Mouse (Mus musculus): ENCODE results near the gene Gm2310.
A peak's percentile ranks its signal among the peaks of the same experiment; 100 is the strongest.
"Not testable (repeated sequence)": the region's sequence is repeated elsewhere in the genome, so short reads cannot be mapped to it uniquely, and the experiment has no call there.

Gm2310 gene

GRCm38 (mm10) chr15:8519853-8520252, at the start of gene Gm2310:
TSS of gene Gm2310 (minus strand) at chr15:8519953.
- DNase-seq (ENCODE audit: low spot score in 2 of 2), result not testable (repeated sequence)

- DNase-seq (ENCODE audit: low spot score in 2 of 2), result peak; percentile 39 to 81
These were observed 49.1 kb upstream of the Gm2310 start for GRCm38 (mm10) chr15:8568645-8569528.

- DNase-seq (ENCODE audit: low spot score in 2 of 2), result peak in 1 of 2 experiments; percentile 28
These were observed 48.5 kb upstream of the Gm2310 start for GRCm38 (mm10) chr15:8568286-8568644.

- no peak for DNase-seq (ENCODE audit: low spot score in 2 of 2)
These were observed 45.7 kb upstream of the Gm2310 start for GRCm38 (mm10) chr15:8565416-8565815.

GRCm38 (mm10) chr15:8564331-8564730, 44.6 kb upstream of the Gm2310 start:
- DNase-seq (ENCODE audit: low spot score in 2 of 2), result no peak

- DNase-seq (ENCODE audit: low spot score in 2 of 2), result no peak
These were observed 43.9 kb upstream of the Gm2310 start for GRCm38 (mm10) chr15:8563423-8564194.

GRCm38 (mm10) chr15:8562776-8563175, 43.0 kb upstream of the Gm2310 start:
- no peak for DNase-seq (ENCODE audit: low spot score in 2 of 2)

GRCm38 (mm10) chr15:8531201-8531600, 11.4 kb upstream of the Gm2310 start:
- no peak for DNase-seq (ENCODE audit: low spot score in 2 of 2)

- no peak for DNase-seq (ENCODE audit: low spot score in 2 of 2)
These were observed 6.8 kb downstream of the Gm2310 start for GRCm38 (mm10) chr15:8512957-8513356.

GRCm38 (mm10) chr15:8511861-8512260, 7.9 kb downstream of the Gm2310 start:
- DNase-seq (ENCODE audit: low spot score in 2 of 2), result peak in 1 of 2 experiments; percentile 4

- no peak for DNase-seq (ENCODE audit: low spot score in 2 of 2)
These were observed 17.3 kb downstream of the Gm2310 start for GRCm38 (mm10) chr15:8502431-8502830.

GRCm38 (mm10) chr15:8485261-8485660, 34.5 kb downstream of the Gm2310 start:
- DNase-seq (ENCODE audit: low spot score in 2 of 2), result no peak

- DNase-seq (ENCODE audit: low spot score in 2 of 2), result no peak
These were observed 50.7 kb downstream of the Gm2310 start for GRCm38 (mm10) chr15:8469006-8469575.
